ENCODE assay signal across 23 mouse cellular contexts in genomic region chr17:3869459-3870194, GRCm38 (mm10).
A peak's percentile ranks its signal among the peaks of the same experiment; 100 is the strongest.
DNase-seq lines count a peak whose midpoint lies in the region; ATAC-seq and TF ChIP-seq lines count a peak whose summit lies in the region.
"Had no signal": no experiment of that assay in that cellular context is flagged by ENCODE, and none has a peak within 500 bp of the region (broad histone marks: within the 10 kb centered on the region; RNA-seq: fewer than 3 reads in every experiment).

No protein-coding gene starts in this region.

- peaks cover 5% of the 10 kb centered on the region; the same call in 1 of the 2 replicates for H3K4me1 ChIP-seq in forebrain, embryonic 14.5 days (ENCODE audit: control insufficient read depth, insufficient read depth, low read length)
- H3K4me1 ChIP-seq in forebrain, embryonic 10.5 days, result no peaks in the 10 kb centered on the region
- H3K4me1 ChIP-seq in midbrain, embryonic 13.5 days (replicated peaks), result peaks cover 10% of the 10 kb centered on the region
- H3K4me1 ChIP-seq in midbrain, embryonic 11.5 days (ENCODE audit: control insufficient read depth, insufficient read depth, low read length), result no peaks in the 10 kb centered on the region
- H3K4me1 ChIP-seq in hindbrain, embryonic 13.5 days (replicated peaks), result 0 out of 2 replicates have a peak, but pooled peaks cover 6% of the 10 kb centered on the region
- H3K4me1 ChIP-seq in midbrain, embryonic 16.5 days (ENCODE audit: control insufficient read depth, insufficient read depth, low read length), result 0 out of 2 replicates have a peak, but pooled peaks cover 2% of the 10 kb centered on the region
- H3K4me1 ChIP-seq in intestine, postnatal 0 days (replicated peaks; ENCODE audit: control insufficient read depth, insufficient read depth, low read length), result no peaks in the 10 kb centered on the region
- H3K4me1 ChIP-seq: embryonic facial prominence, embryonic 12.5 days; heart, embryonic 13.5 days; intestine, embryonic 15.5 days; limb, embryonic 12.5 days; liver, embryonic 15.5 days had no signal

- H3K36me3 ChIP-seq in forebrain, embryonic 14.5 days (ENCODE audit: control insufficient read depth, insufficient read depth, low read length), result no peaks in the 10 kb centered on the region
- H3K36me3 ChIP-seq in forebrain, embryonic 10.5 days (replicated peaks), result no peaks in the 10 kb centered on the region
- no peaks in the 10 kb centered on the region for H3K36me3 ChIP-seq in midbrain, embryonic 13.5 days
- no peaks in the 10 kb centered on the region for H3K36me3 ChIP-seq in midbrain, embryonic 11.5 days (ENCODE audit: control insufficient read depth, insufficient read depth, low read length)
- no peaks in the 10 kb centered on the region for H3K36me3 ChIP-seq in hindbrain, embryonic 13.5 days
- H3K36me3 ChIP-seq in midbrain, embryonic 16.5 days (ENCODE audit: control insufficient read depth, insufficient read depth, low read length), result no peaks in the 10 kb centered on the region
- no peaks in the 10 kb centered on the region for H3K36me3 ChIP-seq in intestine, postnatal 0 days (ENCODE audit: control insufficient read depth, insufficient read depth)
- H3K36me3 ChIP-seq: embryonic facial prominence, embryonic 12.5 days; G1E; heart, embryonic 13.5 days; intestine, embryonic 15.5 days; limb, embryonic 12.5 days; liver, embryonic 15.5 days had no signal

- ATAC-seq in forebrain, embryonic 14.5 days, result peak; percentile 79
- no peak for ATAC-seq in midbrain, embryonic 13.5 days
- no peak for ATAC-seq in midbrain, embryonic 11.5 days (ENCODE audit: low FRiP score)
- no peak for ATAC-seq in hindbrain, embryonic 13.5 days (ENCODE audit: low FRiP score)
- ATAC-seq in midbrain, embryonic 16.5 days, result no peak
- no peak for ATAC-seq in intestine, postnatal 0 days
- ATAC-seq: intestine, embryonic 15.5 days had no signal

- no peaks in the 10 kb centered on the region for H3K9me3 ChIP-seq in forebrain, embryonic 14.5 days (replicated peaks; ENCODE audit: control insufficient read depth, low read length)
- no peaks in the 10 kb centered on the region for H3K9me3 ChIP-seq in forebrain, embryonic 10.5 days
- no peaks in the 10 kb centered on the region for H3K9me3 ChIP-seq in midbrain, embryonic 13.5 days
- H3K9me3 ChIP-seq in midbrain, embryonic 11.5 days (ENCODE audit: control insufficient read depth, low read length), result no peaks in the 10 kb centered on the region
- H3K9me3 ChIP-seq in hindbrain, embryonic 13.5 days, result no peaks in the 10 kb centered on the region
- H3K9me3 ChIP-seq in midbrain, embryonic 16.5 days (replicated peaks; ENCODE audit: control insufficient read depth, low read length, poor library complexity, severe bottlenecking), result no peaks in the 10 kb centered on the region
- H3K9me3 ChIP-seq in intestine, postnatal 0 days (ENCODE audit: control insufficient read depth), result no peaks in the 10 kb centered on the region
- H3K9me3 ChIP-seq: embryonic facial prominence, embryonic 12.5 days; G1E; heart, embryonic 13.5 days; intestine, embryonic 15.5 days; limb, embryonic 12.5 days; liver, embryonic 15.5 days had no signal

- no peak overlapping the region for H3K9ac ChIP-seq in forebrain, embryonic 14.5 days (ENCODE audit: low read length)
- no peak overlapping the region for H3K9ac ChIP-seq in midbrain, embryonic 13.5 days (replicated peaks)
- no peak overlapping the region for H3K9ac ChIP-seq in midbrain, embryonic 11.5 days (ENCODE audit: low read length)
- no peak overlapping the region for H3K9ac ChIP-seq in hindbrain, embryonic 13.5 days
- H3K9ac ChIP-seq in midbrain, embryonic 16.5 days (ENCODE audit: low read depth, low read length), result no peak overlapping the region
- no peak overlapping the region for H3K9ac ChIP-seq in intestine, postnatal 0 days (ENCODE audit: low read depth, low read length)
- H3K9ac ChIP-seq: embryonic facial prominence, embryonic 12.5 days; heart, embryonic 13.5 days; intestine, embryonic 15.5 days; limb, embryonic 12.5 days; liver, embryonic 15.5 days; lung, embryonic 14.5 days had no signal

- no peak overlapping the region for H3K4me2 ChIP-seq in forebrain, embryonic 14.5 days (ENCODE audit: low read length)
- H3K4me2 ChIP-seq in midbrain, embryonic 13.5 days (replicated peaks), result no peak overlapping the region
- H3K4me2 ChIP-seq in midbrain, embryonic 11.5 days, result no peak overlapping the region
- H3K4me2 ChIP-seq in hindbrain, embryonic 13.5 days, result no peak overlapping the region
- H3K4me2 ChIP-seq in midbrain, embryonic 16.5 days (ENCODE audit: low read length), result no peak overlapping the region
- no peak overlapping the region for H3K4me2 ChIP-seq in intestine, postnatal 0 days (replicated peaks; ENCODE audit: low read depth)
- H3K4me2 ChIP-seq: embryonic facial prominence, embryonic 12.5 days; heart, embryonic 13.5 days; intestine, embryonic 15.5 days; limb, embryonic 12.5 days; liver, embryonic 15.5 days; lung, embryonic 14.5 days had no signal

- H3K27me3 ChIP-seq in forebrain, embryonic 14.5 days (replicated peaks; ENCODE audit: control insufficient read depth, insufficient read depth, low read length), result no peaks in the 10 kb centered on the region
- H3K27me3 ChIP-seq in forebrain, embryonic 10.5 days (ENCODE audit: poor library complexity, severe bottlenecking), result no peaks in the 10 kb centered on the region
- H3K27me3 ChIP-seq in midbrain, embryonic 13.5 days, result no peaks in the 10 kb centered on the region
- no peaks in the 10 kb centered on the region for H3K27me3 ChIP-seq in midbrain, embryonic 11.5 days (ENCODE audit: control insufficient read depth, insufficient read depth, low read length)
- H3K27me3 ChIP-seq in hindbrain, embryonic 13.5 days, result no peaks in the 10 kb centered on the region
- no peaks in the 10 kb centered on the region for H3K27me3 ChIP-seq in midbrain, embryonic 16.5 days (ENCODE audit: control insufficient read depth, insufficient read depth, low read depth, low read length)
- H3K27me3 ChIP-seq in intestine, postnatal 0 days (replicated peaks; ENCODE audit: control insufficient read depth, insufficient read depth, low read length), result no peaks in the 10 kb centered on the region
- H3K27me3 ChIP-seq: embryonic facial prominence, embryonic 12.5 days; heart, embryonic 13.5 days; intestine, embryonic 15.5 days; limb, embryonic 12.5 days; liver, embryonic 15.5 days had no signal

- H3K27ac ChIP-seq in forebrain, embryonic 14.5 days (ENCODE audit: low read depth, low read length), result peak overlapping the region; percentile 58
- no peak overlapping the region for H3K27ac ChIP-seq in forebrain, embryonic 10.5 days
- peak overlapping the region; percentile 35; the same call in 1 of the 2 replicates for H3K27ac ChIP-seq in midbrain, embryonic 13.5 days
- no peak overlapping the region for H3K27ac ChIP-seq in midbrain, embryonic 11.5 days (ENCODE audit: low read depth, low read length)
- H3K27ac ChIP-seq in hindbrain, embryonic 13.5 days, result peak overlapping the region; percentile 72
- H3K27ac ChIP-seq in midbrain, embryonic 16.5 days (ENCODE audit: low read length), result 0 out of 2 replicates have a peak overlapping the region, but pooled peaks have one; percentile 7
- H3K27ac ChIP-seq in intestine, postnatal 0 days (ENCODE audit: low read depth, low read length), result no peak overlapping the region
- H3K27ac ChIP-seq: embryonic facial prominence, embryonic 12.5 days; heart, embryonic 13.5 days; intestine, embryonic 15.5 days; limb, embryonic 12.5 days; liver, embryonic 15.5 days had no signal

- TF ChIP-seq CTCF in intestine, postnatal 0 days (IDR thresholded peaks at IDR 0.05; ENCODE audit: low read depth), result no peak

- 33% methylated on average over 4 of the region's 4 CpGs for WGBS in forebrain, embryonic 14.5 days
- WGBS in forebrain, embryonic 10.5 days, result 71% methylated on average over 4 of the region's 4 CpGs
- WGBS in midbrain, embryonic 13.5 days, result 35% methylated on average over 4 of the region's 4 CpGs
- 65% methylated on average over 4 of the region's 4 CpGs for whole genome bisulfite sequencing in midbrain, embryonic 11.5 days
- WGBS in hindbrain, embryonic 13.5 days, result 39% methylated on average over 4 of the region's 4 CpGs
- WGBS in midbrain, embryonic 16.5 days, result 31% methylated on average over 4 of the region's 4 CpGs
- WGBS in intestine, postnatal 0 days, result 69% methylated on average over 4 of the region's 4 CpGs

- no peak overlapping the region for H3K4me3 ChIP-seq in forebrain, embryonic 14.5 days (ENCODE audit: low read depth, low read length)
- no peak overlapping the region for H3K4me3 ChIP-seq in forebrain, embryonic 10.5 days
- no peak overlapping the region for H3K4me3 ChIP-seq in midbrain, embryonic 13.5 days (replicated peaks)
- H3K4me3 ChIP-seq in midbrain, embryonic 11.5 days (ENCODE audit: low read depth, low read length), result no peak overlapping the region
- H3K4me3 ChIP-seq in hindbrain, embryonic 13.5 days, result no peak overlapping the region
- H3K4me3 ChIP-seq in midbrain, embryonic 16.5 days (ENCODE audit: low read depth, low read length), result no peak overlapping the region
- H3K4me3 ChIP-seq in intestine, postnatal 0 days (ENCODE audit: low read depth, low read length), result no peak overlapping the region
- H3K4me3 ChIP-seq: embryonic facial prominence, embryonic 12.5 days; heart, embryonic 13.5 days; intestine, embryonic 15.5 days; limb, embryonic 12.5 days; liver, embryonic 15.5 days had no signal

- peak; percentile 79 for DNase-seq in forebrain, embryonic 14.5 days (ENCODE audit: low spot score)
- no peak for DNase-seq in forebrain, embryonic 10.5 days (ENCODE audit: extremely low spot score, low spot score)
- no peak for DNase-seq in midbrain, embryonic 11.5 days (ENCODE audit: low spot score, missing footprints)
- DNase-seq in spleen, postnatal 14 days (ENCODE audit: low spot score in 2 of 2), result no peak
- DNase-seq: adrenal gland, adult 8-10 months; cerebellum, adult 11-12 months; cerebellum, adult 9-11 months; embryo, embryonic 11 days; heart, postnatal 10 days; kidney, adult 9 months; kidney, postnatal 10 days; lung, embryonic 14.5 days; thymus, postnatal 4 days had no signal

Comparison
In these comparisons a context has a peak if more than half of its experiments do, and no peak if none do; other contexts are left out.
1. H3K27ac ChIP-seq: peak in forebrain, embryonic 14.5 days (single experiment), midbrain, embryonic 13.5 days (single experiment), hindbrain, embryonic 13.5 days (single experiment) and midbrain, embryonic 16.5 days (single experiment); none in forebrain, embryonic 10.5 days (single experiment), midbrain, embryonic 11.5 days (single experiment) and intestine, postnatal 0 days (single experiment).